Mouse (Mus musculus) CH12.LX (cell line): ENCODE results near the gene Unk. TPM values are rescaled to one million over a fixed set of nuclear protein-coding genes. Genes with fewer than 3 reads are reported as not detected.
A peak's percentile ranks its signal among the peaks of the same experiment; 100 is the strongest.

Experiments used
- DNase-seq: peaks from one replicate; pipeline ENCODE4 v3.0.0-alpha.2; 2013; ENCODE audit errors: extremely low read depth
- H3K27ac ChIP-seq: 2 replicates; pipeline ENCODE4 v1.5.1; 2012; ENCODE audit warnings: low read depth, mild to moderate bottlenecking, control low read depth, moderate library complexity; ENCODE audit not compliant: insufficient read depth
- H3K27me3 ChIP-seq: replicated peaks from 2 replicates; pipeline ENCODE3; 2012; ENCODE audit warnings: inconsistent platforms
- H3K36me3 ChIP-seq, 2 experiments: replicated peaks in 1 of 2; 2 replicates each; pipeline versions ENCODE3 to v1.6.1; 2012; ENCODE audit warnings: inconsistent platforms in 1 of 2, low read length in 1 of 2, mild to moderate bottlenecking in 1 of 2, mixed read lengths in 1 of 2, moderate library complexity in 1 of 2; ENCODE audit not compliant: control insufficient read depth in 1 of 2, insufficient read depth in 1 of 2
- H3K4me1 ChIP-seq, 2 experiments: 2 replicates each; pipeline ENCODE4 v1.6.1; 2012; ENCODE audit warnings: inconsistent platforms in 1 of 2, moderate library complexity in 1 of 2; ENCODE audit not compliant: insufficient read depth in 2 of 2, control insufficient read depth in 1 of 2
- H3K4me2 ChIP-seq: 2 replicates; pipeline ENCODE4 v1.6.1; 2012; ENCODE audit warnings: low read depth, mild to moderate bottlenecking, control low read depth; ENCODE audit not compliant: poor library complexity, insufficient read depth, severe bottlenecking
- H3K4me3 ChIP-seq, 3 experiments: fragments of 150-350 bp in 1 of 3; sonication (generic) in 1 of 3; replicated peaks in 1 of 3; 2 replicates each; pipeline versions ENCODE3 to v1.5.1; 2011 to 2012; ENCODE audit warnings: low read depth in 2 of 3, low read length in 2 of 3, mild to moderate bottlenecking in 2 of 3, moderate library complexity in 2 of 3, control low read depth in 1 of 3, improper control_type of control experiment in 1 of 3, inconsistent platforms in 1 of 3, mixed read lengths in 1 of 3; ENCODE audit not compliant: poor library complexity in 1 of 3
- H3K79me2 ChIP-seq: replicated peaks from 2 replicates; pipeline ENCODE4 v1.6.1; 2012; ENCODE audit warnings: mild to moderate bottlenecking, moderate library complexity; ENCODE audit not compliant: control insufficient read depth, poor library complexity, insufficient read depth, severe bottlenecking; ENCODE audit errors: extremely low read depth
- H3K9ac ChIP-seq: 2 replicates; pipeline ENCODE4 v1.6.1; 2012; ENCODE audit warnings: low read depth, mild to moderate bottlenecking, control low read depth, moderate library complexity; ENCODE audit not compliant: insufficient read depth
- H3K9me3 ChIP-seq: replicated peaks from 2 replicates; pipeline ENCODE3; 2012; ENCODE audit warnings: low read length, inconsistent platforms, mixed read lengths
- EP300 ChIP-seq: IDR thresholded peaks from 2 replicates; pipeline ENCODE4 v1.6.1; 2011; ENCODE audit warnings: low read length, improper control_type of control experiment
- ETS1 ChIP-seq: conservative IDR thresholded peaks from 2 replicates; pipeline ENCODE4 v1.6.1; 2012; ENCODE audit warnings: low read depth, mild to moderate bottlenecking, inconsistent platforms, low read length, improper control_type of control experiment, moderate library complexity
- GABPA ChIP-seq: IDR thresholded peaks from 2 replicates; pipeline ENCODE4 v1.6.1; 2012; ENCODE audit warnings: low read depth, low read length, improper control_type of control experiment, inconsistent platforms; ENCODE audit not compliant: insufficient replicate concordance
- IRF4 ChIP-seq: IDR thresholded peaks from 2 replicates; pipeline ENCODE4 v1.6.1; 2014; ENCODE audit warnings: low read depth, mild to moderate bottlenecking, inconsistent platforms, low read length, improper control_type of control experiment
- MAZ ChIP-seq: IDR thresholded peaks from 2 replicates; pipeline ENCODE4 v1.6.1; 2012; ENCODE audit warnings: low read depth, mild to moderate bottlenecking, inconsistent platforms, low read length, improper control_type of control experiment, moderate library complexity
- MEF2A ChIP-seq: IDR thresholded peaks from 2 replicates; pipeline ENCODE4 v1.6.1; 2014; ENCODE audit warnings: low read depth, mild to moderate bottlenecking, inconsistent platforms, low read length, improper control_type of control experiment, borderline replicate concordance
- MYC ChIP-seq: IDR thresholded peaks from 2 replicates; pipeline ENCODE4 v1.6.1; 2011; ENCODE audit warnings: low read depth, mild to moderate bottlenecking, improper control_type of control experiment, low read length
- UBTF ChIP-seq: IDR thresholded peaks from 2 replicates; pipeline ENCODE4 v1.6.1; 2012; ENCODE audit warnings: low read depth, mild to moderate bottlenecking, inconsistent platforms, low read length, improper control_type of control experiment, moderate library complexity
- ZMIZ1 ChIP-seq: IDR thresholded peaks from 2 replicates; pipeline ENCODE4 v1.6.1; 2012; ENCODE audit warnings: low read depth, mild to moderate bottlenecking, inconsistent platforms, low read length, improper control_type of control experiment
- dilution Hi-C: fragments of 300-500 bp; cut with MboI; formaldehyde crosslinking; loops from 2 replicates; pipeline ENCODE4 v1.14.3; 2020; ENCODE audit warnings: low sequenced_read_pairs; ENCODE audit not compliant: extremely low pct_unique_long_range_greater_than_20kb, extremely low pct_ligation_motif_present
- in situ Hi-C: fragments of 300-500 bp; cut with MboI; formaldehyde crosslinking; loops from 3 replicates; pipeline ENCODE4 v1.14.3; 2019; ENCODE audit warnings: low sequenced_read_pairs, low pct_ligation_motif_present, low pct_unique_long_range_greater_than_20kb, mixed read lengths
- polyA plus RNA-seq: library from polyadenylated mRNA; unstranded; fragments of >175 nt; gene quantifications from 2 replicates; pipeline ENCODE4 v1.2.1, GENCODE M21; 2012; ENCODE audit warnings: low read depth; ENCODE audit not compliant: insufficient read length
- total RNA-seq, 2 experiments: library from RNA; depleted of rRNA; stranded (reverse); fragments of 300-350 nt in 1 of 2; fragments of >200 nt in 1 of 2; gene quantifications; 2 replicates each; pipeline ENCODE4 v1.2.3; 2012 to 2014

Gene Unk
- total and polyA plus RNA-seq, 3 experiments, result 20.9 to 35.0 (median 24.7) TPM

DNA sequence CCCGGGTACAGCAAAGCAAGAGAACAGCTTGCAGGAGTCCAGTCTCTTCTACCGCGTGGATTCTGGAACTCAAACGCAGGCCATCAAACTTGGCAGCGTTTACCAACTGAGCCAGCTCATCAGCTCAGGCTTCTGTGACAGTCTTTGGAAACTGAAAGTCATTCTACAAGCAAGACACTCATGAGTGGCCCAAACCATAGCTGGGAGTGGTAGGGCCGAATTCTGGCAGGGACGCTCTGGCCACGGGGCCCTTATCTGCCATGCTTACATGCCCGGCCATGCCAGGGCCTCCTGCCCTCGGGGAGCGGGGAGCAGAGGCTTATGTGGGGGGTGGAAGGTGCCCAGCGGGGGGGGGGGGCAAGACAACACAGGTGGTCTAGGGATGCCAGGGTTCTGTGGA lies 73.5 kb downstream of the Unk start:
- dilution Hi-C loops, result no loop called here
- H3K4me3 ChIP-seq, result no peak overlapping the region
- no peak for DNase-seq
- peaks cover 18 to 27% of the 10 kb centered on the region in 2 experiments for H3K4me1 ChIP-seq
- TF ChIP-seq IRF4, result 0 out of 2 replicates have a peak, but pooled peaks have one; percentile 8
- TF ChIP-seq UBTF, result no peak
- no peak for TF ChIP-seq MAZ
- in situ Hi-C loops, result no loop called here
- H3K79me2 ChIP-seq, result no peaks in the 10 kb centered on the region
- no peaks in the 10 kb centered on the region for H3K36me3 ChIP-seq
- no peak overlapping the region for H3K9ac ChIP-seq
- H3K9me3 ChIP-seq, result no peaks in the 10 kb centered on the region
- no peak overlapping the region for H3K27ac ChIP-seq
- peaks cover 4% of the 10 kb centered on the region for H3K27me3 ChIP-seq
- H3K4me2 ChIP-seq, result no peak overlapping the region

DNA sequence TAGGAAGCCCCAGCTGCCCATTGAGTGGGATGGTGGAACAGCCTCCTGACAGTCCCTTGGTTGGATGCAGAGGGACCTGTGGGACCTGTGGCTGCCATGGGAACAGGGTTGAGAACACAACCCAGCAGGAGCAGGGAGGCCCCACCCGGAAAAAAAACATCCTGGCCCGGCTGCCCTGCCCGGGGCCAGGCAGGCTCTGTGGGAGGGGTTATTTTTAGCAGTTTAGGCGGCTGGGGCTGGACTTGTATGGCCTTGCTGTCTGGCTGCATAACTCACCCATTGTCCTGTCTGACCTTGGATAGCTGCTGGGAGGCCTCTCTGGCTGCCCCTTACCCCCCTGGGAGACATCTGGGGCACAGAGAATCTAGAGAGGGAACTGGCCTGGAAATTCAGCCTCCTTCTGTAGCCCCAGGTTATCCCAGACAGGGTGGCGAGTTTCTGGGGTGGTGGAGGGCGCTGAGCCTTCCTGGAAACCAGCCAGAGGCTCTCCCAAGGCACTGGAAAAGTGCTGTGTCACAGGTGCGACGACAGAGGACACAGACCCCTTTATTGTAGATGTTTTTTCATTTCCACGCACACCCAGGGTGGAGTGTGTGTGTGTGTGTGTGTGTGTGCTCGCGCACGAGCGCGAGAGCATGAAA lies 74.0 kb downstream of the Unk start:
- dilution Hi-C loops (no loop called here), in situ Hi-C loops (no loop called here)
- Histone ChIP-seq H3K4me2 (0 out of 2 replicates have a peak overlapping the region, but pooled peaks have one; percentile 13), H3K27me3 (peaks cover 2% of the 10 kb centered on the region), H3K36me3 (no peaks in the 10 kb centered on the region), H3K4me1 (peaks cover 18 to 27% of the 10 kb centered on the region in 2 experiments), H3K4me3 (no peak overlapping the region), H3K9me3 (no peaks in the 10 kb centered on the region), H3K79me2 (no peaks in the 10 kb centered on the region), H3K9ac (no peak overlapping the region), H3K27ac (no peak overlapping the region)
- TF ChIP-seq MEF2A (peak; percentile 65; the same call in 1 of the 2 replicates), MYC (no peak)
- no peak for DNase-seq

DNA sequence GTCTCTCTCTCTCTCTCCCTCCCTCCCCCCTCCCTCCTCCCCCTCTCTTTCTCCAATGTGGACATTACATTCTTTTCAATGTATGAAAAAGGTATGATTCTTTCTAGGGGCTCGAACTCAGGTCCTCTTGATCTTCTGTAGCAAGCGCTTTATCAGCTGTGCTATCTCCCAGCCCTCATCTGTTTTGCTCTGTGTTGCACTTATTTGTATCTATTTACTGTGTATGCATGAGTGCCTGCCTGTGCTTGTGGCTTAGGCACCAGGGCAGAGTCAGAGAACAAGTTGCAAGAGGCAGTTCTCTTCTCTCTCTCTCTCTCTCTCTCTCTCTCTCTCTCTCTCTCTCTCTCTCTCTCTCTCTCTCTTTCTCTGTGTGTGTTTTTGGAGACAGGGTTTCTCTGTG lies 74.9 kb downstream of the Unk start:
- TF ChIP-seq ZMIZ1 (no peak), EP300 (no peak), ETS1 (no peak), GABPA (no peak)
- no peak overlapping the region for H3K4me2 ChIP-seq
- H3K4me1 ChIP-seq, result peaks cover 18 to 27% of the 10 kb centered on the region in 2 experiments
- no peaks in the 10 kb centered on the region for H3K79me2 ChIP-seq
- H3K36me3 ChIP-seq, result no peaks in the 10 kb centered on the region
- H3K9ac ChIP-seq, result no peak overlapping the region
- no peak overlapping the region for H3K4me3 ChIP-seq
- H3K9me3 ChIP-seq, result peaks cover 8% of the 10 kb centered on the region
- no peaks in the 10 kb centered on the region for H3K27me3 ChIP-seq
- no peak overlapping the region for H3K27ac ChIP-seq
- in situ Hi-C loops (no loop called here), dilution Hi-C loops (no loop called here)
- no peak for DNase-seq
